Mouse (Mus musculus): Measurements from ENCODE around the gene C1s1.
"Not testable (repeated sequence)": the region's sequence is repeated elsewhere in the genome, so short reads cannot be mapped to it uniquely, and the experiment has no call there.

Gene C1s1

DNA sequence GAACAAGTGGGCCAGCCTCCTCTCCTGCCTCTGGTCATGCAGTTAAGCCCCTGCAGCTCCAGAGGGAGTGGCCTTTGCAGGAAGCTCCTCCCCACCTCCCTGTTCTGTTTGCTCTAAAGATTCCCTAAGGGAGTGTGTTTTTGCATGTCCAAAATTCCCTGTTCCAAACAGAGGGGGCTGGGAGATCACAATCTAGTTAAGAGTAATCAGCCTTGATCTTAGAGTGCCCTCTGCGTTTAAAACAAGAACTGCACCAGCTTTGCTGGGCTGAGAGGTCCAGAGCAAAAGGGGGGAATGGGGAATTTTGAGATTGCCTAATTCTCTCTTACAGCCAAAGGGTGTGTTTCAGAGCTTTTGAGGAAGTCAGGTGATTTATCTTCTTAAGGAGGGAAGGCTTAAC is at the start of gene C1s1:
TSS of gene C1s1 (minus strand) at position 76 of the 400 bp plus-strand sequence.
- DNase-seq, result peak; percentile 40

DNA sequence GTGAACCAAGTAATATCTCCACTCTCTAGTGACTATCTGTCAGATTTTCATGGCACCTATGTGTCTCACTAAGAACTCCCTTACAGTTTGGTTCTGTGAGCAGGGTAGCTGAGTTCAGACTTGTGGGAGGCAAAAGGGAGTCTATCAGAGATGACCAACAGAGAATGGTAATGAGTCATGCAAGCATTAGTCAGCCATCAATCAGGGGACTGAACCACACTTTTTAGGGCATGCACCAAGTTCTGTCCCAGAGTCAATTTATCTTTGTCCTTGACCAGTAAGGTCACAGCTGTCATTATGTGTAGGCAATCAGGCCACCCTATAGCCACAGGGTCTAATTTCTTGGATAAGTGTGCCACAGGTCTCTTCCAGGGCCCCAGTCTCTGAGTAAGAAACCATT is 46.6 kb upstream of the C1s1 start:
- DNase-seq, result no peak

DNA sequence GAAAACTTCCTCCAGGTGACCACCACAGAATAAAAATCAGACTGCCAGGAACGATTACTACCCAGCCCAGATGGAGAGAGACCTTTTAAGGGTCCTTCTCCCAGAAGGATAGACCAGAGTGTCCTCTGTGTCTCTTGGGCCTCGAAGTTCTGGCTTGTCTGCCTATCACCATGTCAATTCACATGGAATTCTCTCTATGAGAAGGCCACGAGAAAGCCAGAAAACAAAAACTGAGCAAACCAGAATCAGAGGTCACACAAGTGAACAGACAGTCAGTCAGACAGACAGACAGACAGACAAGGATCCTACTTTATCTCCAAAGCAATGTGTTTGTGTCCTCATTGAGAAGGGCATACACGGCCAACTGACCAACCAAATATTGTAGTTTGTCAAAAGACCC is 44.1 kb upstream of the C1s1 start:
- no peak for DNase-seq

- DNase-seq, result no peak
Measured at GRCm38 (mm10) chr6:124585761-124586160, 43.6 kb upstream of the C1s1 start.

DNA sequence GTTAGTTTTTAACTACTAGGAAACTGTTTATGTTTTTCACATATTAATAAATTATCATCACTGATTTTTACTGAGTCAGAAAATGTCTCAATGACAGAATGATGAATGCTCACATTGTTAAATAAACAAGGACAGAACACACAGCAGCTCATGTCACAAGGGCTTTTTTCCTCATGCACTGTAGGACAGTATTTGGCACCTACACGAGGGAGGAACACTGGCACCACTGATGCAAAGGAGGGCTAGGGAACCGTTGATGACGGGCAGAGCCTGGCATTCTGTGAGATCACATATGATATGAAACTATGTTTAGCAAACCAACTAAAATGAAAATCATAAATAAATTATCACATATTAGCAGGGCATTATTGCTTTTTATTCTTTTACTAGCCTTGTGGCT is 42.8 kb upstream of the C1s1 start:
- DNase-seq, result no peak

DNA sequence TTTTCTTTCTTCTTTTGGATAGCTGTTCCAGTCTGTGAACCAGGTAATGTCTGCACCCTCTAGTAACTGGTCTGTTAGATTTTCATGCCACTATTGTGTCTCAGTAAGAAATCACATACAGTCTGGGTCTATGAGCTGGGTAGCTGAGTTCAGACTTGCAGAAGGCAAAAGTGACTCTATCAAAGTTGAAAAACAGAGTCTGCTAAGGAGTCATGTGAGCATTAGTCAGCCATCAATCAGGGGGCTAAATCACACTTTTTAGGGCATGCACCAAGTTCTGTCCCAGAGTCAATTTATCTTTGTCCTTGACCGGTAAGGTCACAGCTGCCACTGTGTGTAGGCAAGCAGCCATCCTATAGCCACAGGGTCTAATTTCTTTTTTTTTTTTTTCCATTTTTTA is 40.1 kb upstream of the C1s1 start:
- DNase-seq, result no peak

- not testable (repeated sequence) for DNase-seq
Measured at GRCm38 (mm10) chr6:124580155-124580554, 38.0 kb upstream of the C1s1 start.

GRCm38 (mm10) chr6:124575155-124575678 is 33.1 kb upstream of the C1s1 start:
- DNase-seq, result not testable (repeated sequence)

GRCm38 (mm10) chr6:124570026-124570425 is 27.9 kb upstream of the C1s1 start, which contains the start of gene C1rb:
Gene C1rb (plus strand): TSS chr6:124570294.
- peak; percentile 46 for DNase-seq

GRCm38 (mm10) chr6:124561611-124562010 is 19.5 kb upstream of the C1s1 start:
- not testable (repeated sequence) for DNase-seq

- DNase-seq, result not testable (repeated sequence)
Measured at GRCm38 (mm10) chr6:124561156-124561555, 19.0 kb upstream of the C1s1 start.

DNA sequence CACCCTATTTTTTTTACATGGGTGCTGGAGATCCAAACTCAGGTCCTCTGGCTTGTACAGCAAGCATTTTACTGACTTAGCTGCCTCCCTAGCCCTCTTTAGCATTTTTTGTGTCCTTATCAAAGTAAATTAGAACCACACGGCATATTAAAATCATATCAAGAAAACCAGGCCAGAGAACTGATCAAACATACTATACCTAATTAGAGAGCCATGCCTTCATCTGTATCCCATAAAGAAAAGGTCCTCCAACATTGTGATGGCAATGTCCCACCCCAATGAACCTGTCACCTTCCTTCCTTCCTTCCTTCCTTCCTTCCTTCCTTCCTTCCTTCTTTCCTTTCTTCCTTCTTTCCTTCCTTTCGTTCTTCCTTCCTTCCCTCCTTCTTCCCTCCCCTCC is 13.8 kb upstream of the C1s1 start:
- not testable (repeated sequence) for DNase-seq

DNA sequence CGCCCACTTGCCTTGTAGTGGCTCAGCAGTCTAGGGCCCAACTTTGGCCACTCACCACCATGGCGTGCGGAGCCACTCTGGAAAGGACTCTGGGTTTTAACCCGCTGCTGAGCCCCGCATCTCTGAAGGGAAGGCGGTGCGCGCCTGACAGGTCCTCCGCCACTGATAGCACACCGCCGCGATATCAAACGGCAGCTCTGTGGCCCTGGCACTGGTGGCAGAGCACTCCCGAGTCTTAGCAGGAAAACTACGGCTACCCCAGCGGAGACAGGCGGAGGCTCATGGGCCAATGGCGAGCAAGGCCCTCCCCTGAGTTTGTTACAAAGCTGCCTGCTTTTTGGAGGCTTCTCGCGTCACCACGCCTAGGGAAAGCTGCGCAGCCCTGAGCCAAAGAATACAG is 10.6 kb upstream of the C1s1 start:
- DNase-seq, result no peak

- DNase-seq, result no peak
Measured at GRCm38 (mm10) chr6:124549023-124549550, 6.9 kb upstream of the C1s1 start.

GRCm38 (mm10) chr6:124547979-124548378 is 5.8 kb upstream of the C1s1 start:
- DNase-seq, result not testable (repeated sequence)

GRCm38 (mm10) chr6:124545425-124545824 is 3.3 kb upstream of the C1s1 start:
- no peak for DNase-seq

GRCm38 (mm10) chr6:124544466-124544865 is 2.3 kb upstream of the C1s1 start:
- DNase-seq, result peak; percentile 10

- not testable (repeated sequence) for DNase-seq
Measured at GRCm38 (mm10) chr6:124541176-124541575, 983 bp downstream of the C1s1 start.

- DNase-seq, result not testable (repeated sequence)
Measured at GRCm38 (mm10) chr6:124536125-124536829, 5.9 kb downstream of the C1s1 start.

- DNase-seq, result no peak
Measured at GRCm38 (mm10) chr6:124531077-124531476, 11.1 kb downstream of the C1s1 start.

GRCm38 (mm10) chr6:124527881-124528280 is 14.3 kb downstream of the C1s1 start:
- DNase-seq, result no peak

GRCm38 (mm10) chr6:124522082-124522481 is 20.1 kb downstream of the C1s1 start:
- DNase-seq, result not testable (repeated sequence)

DNA sequence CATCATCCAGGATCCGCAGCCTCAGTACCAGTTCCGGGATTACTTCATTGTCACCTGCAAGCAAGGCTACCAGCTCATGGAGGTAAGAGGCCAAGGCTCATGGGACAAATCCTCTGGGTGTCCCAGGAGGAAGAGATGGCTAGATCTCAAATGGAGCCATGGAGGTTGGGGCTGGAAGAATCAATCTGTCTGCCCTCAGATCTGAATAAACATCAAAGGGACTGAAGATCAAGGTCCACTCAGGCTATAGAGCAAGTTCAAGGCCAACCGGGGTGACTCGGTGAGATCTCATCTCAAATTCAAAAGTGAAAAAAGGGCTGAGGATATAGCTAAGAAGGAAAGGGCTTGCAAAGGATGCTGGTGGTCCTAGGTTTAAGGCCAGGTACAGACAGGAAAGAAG is 24.4 kb downstream of the C1s1 start:
- DNase-seq, result not testable (repeated sequence)

- DNase-seq, result peak; percentile 45
Measured at GRCm38 (mm10) chr6:124512355-124512836, 29.8 kb downstream of the C1s1 start, which contains the start of gene C1ra. Gene C1ra (plus strand): TSS chr6:124512405.

All from kidney, adult 11 months (tissue).